Mouse (Mus musculus) cortical plate, adult 2 months (tissue): ENCODE results near the gene Ooep. TPM values are rescaled to one million over a fixed set of nuclear protein-coding genes. Genes with fewer than 3 reads are reported as not detected.

ENCODE experiments used
- H3K27ac ChIP-seq: fragments of 200-500 bp; 2 replicates; pipeline ENCODE4 v1.5.1; 2012; ENCODE audit warnings: low read length, control low read depth, inconsistent platforms; ENCODE audit not compliant: insufficient read depth
- H3K4me1 ChIP-seq: fragments of 200-500 bp; 2 replicates; pipeline ENCODE4 v1.6.1; 2011; ENCODE audit warnings: low read length; ENCODE audit not compliant: control insufficient read depth, insufficient read depth
- H3K4me3 ChIP-seq: fragments of 200-500 bp; 2 replicates; pipeline ENCODE4 v1.5.1; 2011; ENCODE audit warnings: mild to moderate bottlenecking, low read length, control low read depth; ENCODE audit not compliant: insufficient read depth
- CTCF ChIP-seq: fragments of 200-500 bp; IDR thresholded peaks from 2 replicates; pipeline ENCODE4 v1.5.1; 2011; ENCODE audit warnings: mild to moderate bottlenecking, control low read depth, low read length; ENCODE audit not compliant: insufficient read depth; ENCODE audit errors: extremely low read depth
- POLR2A ChIP-seq: fragments of 200-500 bp; IDR thresholded peaks from 2 replicates; pipeline ENCODE4 v1.6.1; 2011; ENCODE audit warnings: mild to moderate bottlenecking, low read length, control low read depth; ENCODE audit not compliant: insufficient read depth; ENCODE audit errors: extremely low read depth
- polyA plus RNA-seq: library from polyadenylated mRNA; depleted of rRNA; stranded (reverse); fragments of >200 nt; gene quantifications from 2 replicates; pipeline ENCODE4 v1.2.3, GENCODE M21; 2012

Ooep gene
- polyA plus RNA-seq, 1 experiment: 0.06 TPM

- no peaks in the 10 kb centered on the region for H3K4me1 ChIP-seq
- TF ChIP-seq CTCF (no peak), POLR2A (no peak)
- no peak overlapping the region for H3K27ac ChIP-seq
- H3K4me3 ChIP-seq: no peak overlapping the region
Measured at GRCm38 (mm10) chr9:78389981-78390380, 11.5 kb upstream of the Ooep start.

DNA sequence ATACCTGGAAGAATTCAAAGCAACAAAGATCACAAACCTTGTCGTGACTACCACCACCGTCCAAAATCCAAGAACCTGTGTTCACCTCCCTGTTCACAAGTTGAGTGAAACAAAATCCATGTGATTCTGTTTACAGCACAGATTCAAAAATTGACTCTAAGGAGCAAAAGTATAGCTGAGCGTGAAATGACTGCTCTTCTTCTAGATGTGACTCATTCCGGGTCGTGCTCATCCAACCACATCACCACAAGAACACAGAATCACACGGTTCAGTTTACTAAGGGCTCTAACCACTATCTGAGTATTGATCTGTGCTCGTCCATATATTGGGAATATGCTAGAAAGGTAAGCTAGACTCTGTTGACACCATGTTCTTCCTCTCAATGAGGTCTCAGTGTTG, 8.4 kb upstream of the Ooep start:
- Histone ChIP-seq H3K4me1 (no peaks in the 10 kb centered on the region), H3K4me3 (no peak overlapping the region), H3K27ac (no peak overlapping the region)
- no peak for TF ChIP-seq CTCF
- TF ChIP-seq POLR2A: no peak

GRCm38 (mm10) chr9:78385893-78386292, 7.4 kb upstream of the Ooep start:
- Histone ChIP-seq H3K4me3 (no peak overlapping the region), H3K4me1 (no peaks in the 10 kb centered on the region), H3K27ac (no peak overlapping the region)
- TF ChIP-seq CTCF (no peak), POLR2A (no peak)

DNA sequence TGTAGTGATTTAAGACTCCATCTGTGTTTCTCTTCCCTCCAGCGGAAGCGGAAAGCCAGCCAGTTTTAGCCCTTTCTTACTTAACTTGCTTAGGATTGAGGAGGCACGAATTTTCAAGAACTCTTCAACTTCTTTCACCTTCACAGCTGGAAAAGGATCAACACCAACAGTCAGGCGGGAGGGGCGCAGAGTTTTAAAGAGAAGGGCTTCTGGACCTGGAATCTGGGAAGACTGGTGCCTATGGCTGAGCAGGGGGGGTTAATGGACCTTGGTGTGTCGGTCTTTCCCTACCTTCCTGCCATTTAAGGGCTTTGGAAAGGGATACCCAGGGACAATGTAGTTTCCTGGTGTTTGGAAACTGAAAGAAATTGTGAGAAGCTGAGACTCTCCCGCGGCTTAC, 979 bp downstream of the Ooep start:
- no peak overlapping the region for H3K4me3 ChIP-seq
- no peaks in the 10 kb centered on the region for H3K4me1 ChIP-seq
- no peak for TF ChIP-seq CTCF
- no peak for TF ChIP-seq POLR2A
- no peak overlapping the region for H3K27ac ChIP-seq

GRCm38 (mm10) chr9:78375486-78375885, 3.0 kb downstream of the Ooep start:
- no peaks in the 10 kb centered on the region for H3K4me1 ChIP-seq

DNA sequence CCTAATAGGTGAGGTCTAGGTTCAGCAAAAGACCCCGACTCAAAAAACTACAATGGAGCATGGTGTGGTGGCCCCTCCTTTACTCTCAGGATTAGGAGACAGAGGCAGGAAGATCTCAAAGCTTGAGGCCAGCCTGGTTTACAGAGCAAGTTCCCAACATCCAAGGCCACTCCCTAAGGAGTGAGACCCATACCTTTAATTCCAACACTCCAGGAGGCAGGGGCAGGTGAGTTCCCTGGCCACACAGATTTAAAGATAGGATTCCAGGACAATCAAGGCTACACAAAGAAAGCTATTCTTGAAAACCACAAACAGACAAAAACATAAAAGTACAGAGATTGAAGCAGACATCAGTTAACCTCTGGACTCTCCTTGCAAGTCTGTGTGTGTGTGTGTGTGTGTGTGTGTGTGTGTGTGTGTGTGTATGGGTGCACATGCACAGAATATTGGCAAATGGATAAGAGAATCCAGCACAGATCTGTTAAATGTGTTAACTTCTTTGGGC, 3.6 kb downstream of the Ooep start:
- H3K4me3 ChIP-seq: no peak overlapping the region
- TF ChIP-seq POLR2A (no peak), CTCF (no peak)
- H3K27ac ChIP-seq: no peak overlapping the region
- no peaks in the 10 kb centered on the region for H3K4me1 ChIP-seq

More at GRCm38 (mm10) chr9:78375486-78375885, 3.0 kb downstream of the Ooep start:
- Histone ChIP-seq H3K4me3 (no peak overlapping the region), H3K27ac (no peak overlapping the region)
- TF ChIP-seq CTCF (no peak), POLR2A (no peak)

- Histone ChIP-seq H3K4me3 (no peak overlapping the region), H3K4me1 (no peaks in the 10 kb centered on the region), H3K27ac (no peak overlapping the region)
- no peak for TF ChIP-seq POLR2A
- no peak for TF ChIP-seq CTCF
Measured at GRCm38 (mm10) chr9:78374397-78374796, 4.1 kb downstream of the Ooep start.

DNA sequence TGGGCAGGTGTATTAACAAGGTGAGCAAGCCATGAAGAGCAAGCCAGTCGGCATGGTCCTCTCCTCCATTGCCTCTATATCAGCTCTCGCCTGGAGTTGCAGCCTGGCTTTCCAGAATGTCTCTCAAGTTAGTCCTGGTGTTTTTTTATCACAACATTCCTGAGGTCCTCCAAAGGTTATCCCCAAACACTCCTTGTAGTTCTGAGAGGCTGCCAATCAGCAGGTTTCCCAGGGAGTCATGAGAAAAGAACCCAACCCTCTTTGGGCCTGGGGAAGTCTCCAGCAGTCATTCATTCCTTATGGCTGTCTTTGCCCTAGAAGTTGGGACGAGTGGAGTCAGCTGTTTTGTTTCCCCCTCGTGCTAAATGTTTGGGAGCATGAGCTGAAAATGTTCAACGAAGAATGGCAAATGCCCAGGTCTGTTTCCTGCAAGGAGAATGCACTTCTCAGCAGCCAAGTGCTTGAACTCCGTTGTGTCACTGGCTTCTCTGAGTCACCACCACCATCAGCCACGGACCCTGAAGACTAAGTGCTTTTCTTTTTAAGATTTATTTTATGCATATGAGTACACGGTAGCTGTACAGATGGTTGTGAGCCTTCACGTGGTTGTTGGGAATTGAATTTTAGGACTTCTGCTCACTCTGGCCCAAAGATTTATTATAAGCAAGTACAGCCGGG, 5.6 kb downstream of the Ooep start:
- no peak for TF ChIP-seq POLR2A
- TF ChIP-seq CTCF: no peak
- H3K27ac ChIP-seq: no peak overlapping the region
- H3K4me3 ChIP-seq: no peak overlapping the region
- H3K4me1 ChIP-seq: no peaks in the 10 kb centered on the region

- Histone ChIP-seq H3K27ac (no peak overlapping the region), H3K4me1 (no peaks in the 10 kb centered on the region), H3K4me3 (no peak overlapping the region)
- no peak for TF ChIP-seq POLR2A
- no peak for TF ChIP-seq CTCF
Measured at GRCm38 (mm10) chr9:78371441-78371840, 7.1 kb downstream of the Ooep start.

- Histone ChIP-seq H3K27ac (no peak overlapping the region), H3K4me1 (no peaks in the 10 kb centered on the region), H3K4me3 (no peak overlapping the region)
- TF ChIP-seq POLR2A (no peak), CTCF (no peak)
Measured at GRCm38 (mm10) chr9:78369786-78370185, 8.7 kb downstream of the Ooep start.
